Mouse (Mus musculus): ENCODE results near the gene Mlst8. TPM values are rescaled to one million over a fixed set of nuclear protein-coding genes. Genes with fewer than 3 reads are reported as not detected.

Gene Mlst8
- polyA plus RNA-seq, 1 experiment from 2014 or later, result 18.7 TPM

GRCm38 (mm10) chr17:24472512-24472911, 6.4 kb downstream of the Mlst8 start:
- Histone ChIP-seq H3K36me3 (ENCODE audit: control insufficient read depth, insufficient read depth) (peaks cover 28% of the 10 kb centered on the region), H3K9ac (ENCODE audit: low read length) (peak overlapping the region; percentile 96), H3K27ac (ENCODE audit: low read length) (0 out of 2 replicates have a peak overlapping the region, but pooled peaks have one; percentile 7), H3K4me2 (ENCODE audit: low read depth, low read length) (peak overlapping the region; percentile 89), H3K27me3 (ENCODE audit: control insufficient read depth, insufficient read depth, low read length) (no peaks in the 10 kb centered on the region), H3K4me3 (ENCODE audit: low read length) (peak overlapping the region; percentile 85), H3K9me3 (replicated peaks; ENCODE audit: control insufficient read depth, low read length) (no peaks in the 10 kb centered on the region), H3K4me1 (ENCODE audit: control insufficient read depth, insufficient read depth, low read length) (peaks cover 15% of the 10 kb centered on the region)
- WGBS, result 59% methylated on average over 4 of the region's 4 CpGs
- no peak for ATAC-seq (replicated peaks; ENCODE audit: extremely low read depth, insufficient read depth, low FRiP score)

GRCm38 (mm10) chr17:24470701-24471527, 8.0 kb downstream of the Mlst8 start:
- WGBS, result under 1% methylated on average over 68 of the region's 68 CpGs
- ATAC-seq (replicated peaks; ENCODE audit: extremely low read depth, insufficient read depth, low FRiP score), result peak; percentile 29
- H3K9ac ChIP-seq (ENCODE audit: low read length), result peak overlapping the region; percentile 96
- H3K9me3 ChIP-seq (replicated peaks; ENCODE audit: control insufficient read depth, low read length), result no peaks in the 10 kb centered on the region
- peaks cover 16% of the 10 kb centered on the region for H3K36me3 ChIP-seq (ENCODE audit: control insufficient read depth, insufficient read depth)
- peak overlapping the region; percentile 84 for H3K27ac ChIP-seq (ENCODE audit: low read length)
- H3K4me2 ChIP-seq (ENCODE audit: low read depth, low read length), result peak overlapping the region; percentile 89
- peak overlapping the region; percentile 85 for H3K4me3 ChIP-seq (ENCODE audit: low read length)
- no peaks in the 10 kb centered on the region for H3K27me3 ChIP-seq (ENCODE audit: control insufficient read depth, insufficient read depth, low read length)
- peaks cover 15% of the 10 kb centered on the region for H3K4me1 ChIP-seq (ENCODE audit: control insufficient read depth, insufficient read depth, low read length)

- Histone ChIP-seq H3K27me3 (ENCODE audit: control insufficient read depth, insufficient read depth, low read length) (no peaks in the 10 kb centered on the region), H3K4me2 (ENCODE audit: low read depth, low read length) (peak within 1 kb of the TSS; percentile 89), H3K9ac (ENCODE audit: low read length) (peak within 1 kb of the TSS; percentile 96), H3K4me1 (ENCODE audit: control insufficient read depth, insufficient read depth, low read length) (peaks cover 15% of the 10 kb centered on the region), H3K4me3 (ENCODE audit: low read length) (peak within 1 kb of the TSS; percentile 85), H3K9me3 (replicated peaks; ENCODE audit: control insufficient read depth, low read length) (no peaks in the 10 kb centered on the region), H3K36me3 (ENCODE audit: control insufficient read depth, insufficient read depth) (peaks cover 7% of the 10 kb centered on the region), H3K27ac (ENCODE audit: low read length) (peak within 1 kb of the TSS; percentile 86)
- ATAC-seq (replicated peaks; ENCODE audit: extremely low read depth, insufficient read depth, low FRiP score), result peak; percentile 96
- under 1% methylated on average over 75 of the region's 75 CpGs for WGBS
These were observed 8.8 kb downstream of the Mlst8 start, which contains the start of the genes E4f1 and Pgp for GRCm38 (mm10) chr17:24469910-24470602. Gene E4f1 (minus strand): TSS chr17:24470313. Gene Pgp (plus strand): TSS chr17:24470392.

GRCm38 (mm10) chr17:24469336-24469909, 9.5 kb downstream of the Mlst8 start:
- Histone ChIP-seq H3K9me3 (replicated peaks; ENCODE audit: control insufficient read depth, low read length) (no peaks in the 10 kb centered on the region), H3K4me2 (ENCODE audit: low read depth, low read length) (peak overlapping the region; percentile 89), H3K36me3 (ENCODE audit: control insufficient read depth, insufficient read depth) (peaks cover under 1% of the 10 kb centered on the region), H3K27me3 (ENCODE audit: control insufficient read depth, insufficient read depth, low read length) (no peaks in the 10 kb centered on the region), H3K4me1 (ENCODE audit: control insufficient read depth, insufficient read depth, low read length) (peaks cover 15% of the 10 kb centered on the region), H3K27ac (ENCODE audit: low read length) (peak overlapping the region; percentile 86), H3K9ac (ENCODE audit: low read length) (peak overlapping the region; percentile 96), H3K4me3 (ENCODE audit: low read length) (peak overlapping the region; percentile 85)
- 19% methylated on average over 7 of the region's 7 CpGs for WGBS
- 0 out of 2 replicates have a peak, but pooled peaks have one; percentile 0 for ATAC-seq (replicated peaks; ENCODE audit: extremely low read depth, insufficient read depth, low FRiP score)

- H3K9ac ChIP-seq (ENCODE audit: low read length), result no peak overlapping the region
- whole genome bisulfite sequencing, result 95% methylated on average over 5 of the region's 5 CpGs
- H3K4me3 ChIP-seq (ENCODE audit: low read length), result no peak overlapping the region
- ATAC-seq (replicated peaks; ENCODE audit: extremely low read depth, insufficient read depth, low FRiP score), result no peak
- no peak overlapping the region for H3K27ac ChIP-seq (ENCODE audit: low read length)
- H3K27me3 ChIP-seq (ENCODE audit: control insufficient read depth, insufficient read depth, low read length), result no peaks in the 10 kb centered on the region
- H3K4me1 ChIP-seq (ENCODE audit: control insufficient read depth, insufficient read depth, low read length), result peaks cover 17% of the 10 kb centered on the region
- H3K4me2 ChIP-seq (ENCODE audit: low read depth, low read length), result no peak overlapping the region
- H3K9me3 ChIP-seq (replicated peaks; ENCODE audit: control insufficient read depth, low read length), result no peaks in the 10 kb centered on the region
- no peaks in the 10 kb centered on the region for H3K36me3 ChIP-seq (ENCODE audit: control insufficient read depth, insufficient read depth)
These were observed 10.1 kb downstream of the Mlst8 start for GRCm38 (mm10) chr17:24468636-24469246.

GRCm38 (mm10) chr17:24463374-24464133, 15.3 kb downstream of the Mlst8 start:
- ATAC-seq (replicated peaks; ENCODE audit: extremely low read depth, insufficient read depth, low FRiP score), result peak; percentile 35
- Histone ChIP-seq H3K27me3 (ENCODE audit: control insufficient read depth, insufficient read depth, low read length) (no peaks in the 10 kb centered on the region), H3K9ac (ENCODE audit: low read length) (no peak overlapping the region), H3K9me3 (replicated peaks; ENCODE audit: control insufficient read depth, low read length) (no peaks in the 10 kb centered on the region), H3K36me3 (ENCODE audit: control insufficient read depth, insufficient read depth) (no peaks in the 10 kb centered on the region), H3K4me2 (ENCODE audit: low read depth, low read length) (no peak overlapping the region), H3K27ac (ENCODE audit: low read length) (no peak overlapping the region; the same call in 1 of the 2 replicates), H3K4me1 (ENCODE audit: control insufficient read depth, insufficient read depth, low read length) (peaks cover 12% of the 10 kb centered on the region), H3K4me3 (ENCODE audit: low read length) (no peak overlapping the region)
- WGBS, result 49% methylated on average over 6 of the region's 6 CpGs

GRCm38 (mm10) chr17:24462932-24463331, 15.9 kb downstream of the Mlst8 start:
- Histone ChIP-seq H3K4me3 (ENCODE audit: low read length) (no peak overlapping the region), H3K9me3 (replicated peaks; ENCODE audit: control insufficient read depth, low read length) (no peaks in the 10 kb centered on the region), H3K4me1 (ENCODE audit: control insufficient read depth, insufficient read depth, low read length) (peaks cover 12% of the 10 kb centered on the region), H3K27ac (ENCODE audit: low read length) (no peak overlapping the region), H3K9ac (ENCODE audit: low read length) (no peak overlapping the region), H3K27me3 (ENCODE audit: control insufficient read depth, insufficient read depth, low read length) (no peaks in the 10 kb centered on the region), H3K4me2 (ENCODE audit: low read depth, low read length) (no peak overlapping the region), H3K36me3 (ENCODE audit: control insufficient read depth, insufficient read depth) (no peaks in the 10 kb centered on the region)
- WGBS, result 40% methylated on average over 1 of the region's 1 CpGs
- peak; percentile 54 for ATAC-seq (replicated peaks; ENCODE audit: extremely low read depth, insufficient read depth, low FRiP score)

- ATAC-seq (replicated peaks; ENCODE audit: extremely low read depth, insufficient read depth, low FRiP score), result no peak
- Histone ChIP-seq H3K9ac (ENCODE audit: low read length) (no peak overlapping the region), H3K27me3 (ENCODE audit: control insufficient read depth, insufficient read depth, low read length) (no peaks in the 10 kb centered on the region), H3K4me1 (ENCODE audit: control insufficient read depth, insufficient read depth, low read length) (peaks cover 12% of the 10 kb centered on the region), H3K27ac (ENCODE audit: low read length) (no peak overlapping the region), H3K9me3 (replicated peaks; ENCODE audit: control insufficient read depth, low read length) (no peaks in the 10 kb centered on the region), H3K4me3 (ENCODE audit: low read length) (no peak overlapping the region), H3K4me2 (ENCODE audit: low read depth, low read length) (no peak overlapping the region), H3K36me3 (ENCODE audit: control insufficient read depth, insufficient read depth) (no peaks in the 10 kb centered on the region)
- WGBS, result 66% methylated on average over 2 of the region's 2 CpGs
These were observed 17.3 kb downstream of the Mlst8 start for GRCm38 (mm10) chr17:24461580-24461979.
